Mouse (Mus musculus): ENCODE measurements at regions not wholly inside any gene's neighbourhood (a gene's known extent, or its start where the extent isn't known, plus 50 kb on each side); places are given as distances from the start of the nearest gene placed in this dataset.
"Not testable (repeated sequence)": the region's sequence is repeated elsewhere in the genome, so short reads cannot be mapped to it uniquely, and the experiment has no call there.

- not testable (repeated sequence) for ATAC-seq (ENCODE audit: insufficient read depth); H3K9me3 ChIP-seq (replicated peaks); H3K27me3 ChIP-seq; H3K4me1 ChIP-seq (replicated peaks); H3K36me3 ChIP-seq (replicated peaks); H3K9ac ChIP-seq; H3K27ac ChIP-seq (replicated peaks)
- peak overlapping the region; percentile 29 for H3K4me3 ChIP-seq (replicated peaks)
- H3K4me2 ChIP-seq = peak overlapping the region; percentile 52
- WGBS (ENCODE audit: insufficient replicate concordance) = 7% methylated on average over 39 of the region's 39 CpGs
These were observed 352.3 kb upstream of the Snrpn start for GRCm38 (mm10) chr7:60492028-60492995.

- not testable (repeated sequence) for H3K9ac ChIP-seq; H3K4me2 ChIP-seq; H3K4me1 ChIP-seq (replicated peaks); H3K27me3 ChIP-seq; H3K9me3 ChIP-seq (replicated peaks); H3K36me3 ChIP-seq (replicated peaks); ATAC-seq (ENCODE audit: insufficient read depth); H3K4me3 ChIP-seq (replicated peaks); H3K27ac ChIP-seq (replicated peaks)
- WGBS (ENCODE audit: insufficient replicate concordance) = 0% methylated on average over 4 of the region's 4 CpGs
These were observed 347.9 kb upstream of the Snrpn start for GRCm38 (mm10) chr7:60487839-60488454.

- not testable (repeated sequence) for H3K9me3 ChIP-seq (replicated peaks); ATAC-seq (ENCODE audit: insufficient read depth); H3K4me3 ChIP-seq (replicated peaks); H3K27ac ChIP-seq (replicated peaks); H3K36me3 ChIP-seq (replicated peaks); H3K4me1 ChIP-seq (replicated peaks); H3K27me3 ChIP-seq; H3K4me2 ChIP-seq; H3K9ac ChIP-seq
- 42% methylated on average over 3 of the region's 3 CpGs for WGBS (ENCODE audit: insufficient replicate concordance)
These were observed 310.1 kb upstream of the Snrpn start for GRCm38 (mm10) chr7:60450074-60450603.

- H3K9ac ChIP-seq; H3K36me3 ChIP-seq (replicated peaks); H3K27ac ChIP-seq (replicated peaks); H3K4me3 ChIP-seq (replicated peaks); H3K9me3 ChIP-seq (replicated peaks); ATAC-seq (ENCODE audit: insufficient read depth); H3K4me1 ChIP-seq (replicated peaks); H3K4me2 ChIP-seq; H3K27me3 ChIP-seq: not testable (repeated sequence)
- 27% methylated on average over 2 of the region's 2 CpGs for WGBS (ENCODE audit: insufficient replicate concordance)
These were observed 309.4 kb upstream of the Snrpn start for GRCm38 (mm10) chr7:60449239-60450073.

GRCm38 (mm10) chr7:60438781-60439180, 298.8 kb upstream of the Snrpn start:
- no peaks in the 10 kb centered on the region for H3K4me1 ChIP-seq (replicated peaks)
- H3K36me3 ChIP-seq (replicated peaks) = no peaks in the 10 kb centered on the region
- no peaks in the 10 kb centered on the region for H3K27me3 ChIP-seq
- no peak overlapping the region for H3K4me3 ChIP-seq (replicated peaks)
- no peak for ATAC-seq (ENCODE audit: insufficient read depth)
- no peaks in the 10 kb centered on the region for H3K9me3 ChIP-seq (replicated peaks)
- H3K9ac ChIP-seq = no peak overlapping the region
- H3K27ac ChIP-seq (replicated peaks) = no peak overlapping the region
- WGBS (ENCODE audit: insufficient replicate concordance) = 51% methylated on average over 3 of the region's 3 CpGs
- H3K4me2 ChIP-seq = no peak overlapping the region

GRCm38 (mm10) chr7:60391011-60391863, 251.2 kb upstream of the Snrpn start:
- H3K4me1 ChIP-seq (replicated peaks); H3K27ac ChIP-seq (replicated peaks); H3K36me3 ChIP-seq (replicated peaks); H3K9me3 ChIP-seq (replicated peaks); H3K27me3 ChIP-seq; ATAC-seq (ENCODE audit: insufficient read depth); H3K9ac ChIP-seq: not testable (repeated sequence)
- H3K4me3 ChIP-seq (replicated peaks) = peak overlapping the region; percentile 33
- peak overlapping the region; percentile 51 for H3K4me2 ChIP-seq
- WGBS (ENCODE audit: insufficient replicate concordance) = 8% methylated on average over 33 of the region's 33 CpGs

- WGBS (ENCODE audit: insufficient replicate concordance) = 0% methylated on average over 5 of the region's 5 CpGs
- not testable (repeated sequence) for H3K27me3 ChIP-seq; H3K4me3 ChIP-seq (replicated peaks); ATAC-seq (ENCODE audit: insufficient read depth); H3K36me3 ChIP-seq (replicated peaks); H3K4me1 ChIP-seq (replicated peaks); H3K27ac ChIP-seq (replicated peaks); H3K4me2 ChIP-seq; H3K9me3 ChIP-seq (replicated peaks); H3K9ac ChIP-seq
These were observed 246.9 kb upstream of the Snrpn start for GRCm38 (mm10) chr7:60386957-60387356.

- H3K36me3 ChIP-seq (replicated peaks); ATAC-seq (ENCODE audit: insufficient read depth); H3K27ac ChIP-seq (replicated peaks); H3K9me3 ChIP-seq (replicated peaks); H3K4me3 ChIP-seq (replicated peaks); H3K27me3 ChIP-seq; H3K9ac ChIP-seq; H3K4me2 ChIP-seq; H3K4me1 ChIP-seq (replicated peaks): not testable (repeated sequence)
- 16% methylated on average over 3 of the region's 3 CpGs for WGBS (ENCODE audit: insufficient replicate concordance)
These were observed 234.0 kb upstream of the Snrpn start for GRCm38 (mm10) chr7:60374001-60374400.

GRCm38 (mm10) chr7:60352206-60352605, 212.2 kb upstream of the Snrpn start:
- H3K4me1 ChIP-seq (replicated peaks) = not testable (repeated sequence)
- WGBS (ENCODE audit: insufficient replicate concordance) = 52% methylated on average over 2 of the region's 2 CpGs

More at GRCm38 (mm10) chr7:60352206-60352605, 212.2 kb upstream of the Snrpn start:
- H3K9ac ChIP-seq; H3K27me3 ChIP-seq; H3K9me3 ChIP-seq (replicated peaks); H3K4me2 ChIP-seq; H3K27ac ChIP-seq (replicated peaks); H3K36me3 ChIP-seq (replicated peaks); ATAC-seq (ENCODE audit: insufficient read depth); H3K4me3 ChIP-seq (replicated peaks): not testable (repeated sequence)
